Mouse (Mus musculus) kidney, postnatal 0 days (tissue): ENCODE measurements at regions not wholly inside any gene's neighbourhood (a gene's known extent, or its start where the extent isn't known, plus 50 kb on each side); places are given as distances from the start of the nearest gene placed in this dataset.

ENCODE experiments used
- ATAC-seq: fragments of 200-750 bp; cut with Nextera tagmentation; replicated peaks from 2 replicates; pipeline ENCODE4 v1.8.0; 2017; ENCODE audit warnings: low read depth, moderate number of reproducible peaks, moderate TSS enrichment, moderate library complexity; ENCODE audit not compliant: low FRiP score
- DNase-seq: peaks from one replicate; pipeline ENCODE4 v3.0.0-alpha.2; 2016; ENCODE audit warnings: low spot score
- H3K27ac ChIP-seq: fragments of 300-500 bp; sonication (generic); 2 replicates; pipeline ENCODE4 v1.5.1; 2014; ENCODE audit warnings: mild to moderate bottlenecking
- H3K27me3 ChIP-seq: fragments of 300-500 bp; sonication (generic); 2 replicates; pipeline ENCODE4 v1.6.1; 2014; ENCODE audit warnings: low read length, mixed read lengths; ENCODE audit not compliant: insufficient read depth
- H3K36me3 ChIP-seq: fragments of 300-500 bp; sonication (generic); 2 replicates; pipeline ENCODE4 v1.6.1; 2014; ENCODE audit warnings: low read length, mixed read lengths; ENCODE audit not compliant: insufficient read depth
- H3K4me1 ChIP-seq: fragments of 300-500 bp; sonication (generic); replicated peaks from 2 replicates; pipeline ENCODE4 v1.6.1; 2014; ENCODE audit warnings: antibody characterized with exemption, low read length, mixed read lengths; ENCODE audit not compliant: insufficient read depth
- H3K4me2 ChIP-seq: fragments of 300-500 bp; sonication (generic); 2 replicates; pipeline ENCODE4 v1.6.1; 2014; ENCODE audit warnings: mild to moderate bottlenecking, low read length, moderate library complexity, mixed read lengths
- H3K4me3 ChIP-seq: fragments of 300-500 bp; sonication (generic); replicated peaks from 2 replicates; pipeline ENCODE4 v1.5.1; 2014; ENCODE audit warnings: low read depth, low read length
- H3K9ac ChIP-seq: fragments of 300-500 bp; sonication (generic); 2 replicates; pipeline ENCODE4 v1.6.1; 2014; ENCODE audit warnings: low read depth, low read length
- H3K9me3 ChIP-seq: fragments of 300-500 bp; sonication (generic); replicated peaks from 2 replicates; pipeline ENCODE4 v1.6.1; 2016; ENCODE audit warnings: low read length, inconsistent platforms, mixed read lengths
- CTCF ChIP-seq: IDR thresholded peaks from 2 replicates; pipeline ENCODE4 v1.5.1; 2016; ENCODE audit warnings: antibody characterized with exemption, low read depth, mild to moderate bottlenecking, moderate library complexity
- WGBS: fragments of 180-500 bp; shearing (Covaris S2); extraction: QIAGEN DNeasy Blood & Tissue Kit; methylation state at CpG from one replicate; pipeline ENCODE4 v1.1.7; 2014; 5-methylcytosine and 5-hydroxymethylcytosine counted together

- 80% methylated on average over 7 of the region's 7 CpGs for WGBS
- no peak overlapping the region for H3K4me3 ChIP-seq
- no peak overlapping the region for H3K4me2 ChIP-seq
- no peaks in the 10 kb centered on the region for H3K36me3 ChIP-seq
- no peaks in the 10 kb centered on the region for H3K9me3 ChIP-seq
- no peaks in the 10 kb centered on the region for H3K4me1 ChIP-seq
- no peaks in the 10 kb centered on the region for H3K27me3 ChIP-seq
- DNase-seq (no peak), ATAC-seq (no peak)
- H3K9ac ChIP-seq = no peak overlapping the region
- TF ChIP-seq CTCF = peak; percentile 16; the same call in 1 of the 2 replicates
- H3K27ac ChIP-seq = no peak overlapping the region
Measured at GRCm38 (mm10) chr16:12892658-12893305, 216.7 kb upstream of the Ercc4 start.

- Histone ChIP-seq H3K36me3 (no peaks in the 10 kb centered on the region), H3K4me1 (no peaks in the 10 kb centered on the region), H3K4me3 (no peak overlapping the region), H3K9ac (no peak overlapping the region), H3K27ac (no peak overlapping the region), H3K4me2 (no peak overlapping the region), H3K9me3 (no peaks in the 10 kb centered on the region), H3K27me3 (no peaks in the 10 kb centered on the region)
- TF ChIP-seq CTCF = no peak
- DNase-seq (no peak), ATAC-seq (no peak)
- 76% methylated on average over 1 of the region's 1 CpGs for WGBS
Measured at GRCm38 (mm10) chr16:12897267-12897666, 212.2 kb upstream of the Ercc4 start.

GRCm38 (mm10) chr16:12900670-12901069 lies 208.8 kb upstream of the Ercc4 start:
- TF ChIP-seq CTCF = no peak
- DNase-seq (no peak), ATAC-seq (peak; percentile 61; the same call in 1 of the 2 replicates)
- H3K36me3 ChIP-seq = no peaks in the 10 kb centered on the region
- no peaks in the 10 kb centered on the region for H3K9me3 ChIP-seq
- H3K4me1 ChIP-seq = no peaks in the 10 kb centered on the region
- no peak overlapping the region for H3K27ac ChIP-seq
- no peak overlapping the region for H3K4me2 ChIP-seq
- 72% methylated on average over 8 of the region's 8 CpGs for WGBS
- H3K27me3 ChIP-seq = no peaks in the 10 kb centered on the region
- no peak overlapping the region for H3K9ac ChIP-seq
- no peak overlapping the region for H3K4me3 ChIP-seq

GRCm38 (mm10) chr16:12901096-12901995 lies 208.1 kb upstream of the Ercc4 start:
- DNase-seq = no peak

GRCm38 (mm10) chr16:12901996-12902319 lies 207.5 kb upstream of the Ercc4 start:
- TF ChIP-seq CTCF = no peak
- DNase-seq (peak; percentile 62), ATAC-seq (no peak)
- H3K9ac ChIP-seq = no peak overlapping the region
- no peak overlapping the region for H3K27ac ChIP-seq
- no peak overlapping the region for H3K4me3 ChIP-seq
- H3K27me3 ChIP-seq = no peaks in the 10 kb centered on the region
- H3K9me3 ChIP-seq = no peaks in the 10 kb centered on the region
- H3K4me2 ChIP-seq = no peak overlapping the region
- H3K36me3 ChIP-seq = no peaks in the 10 kb centered on the region
- H3K4me1 ChIP-seq = no peaks in the 10 kb centered on the region

More at GRCm38 (mm10) chr16:12901096-12901995, 208.1 kb upstream of the Ercc4 start:
- H3K9me3 ChIP-seq = no peaks in the 10 kb centered on the region
- no peak overlapping the region for H3K4me3 ChIP-seq
- no peak; the same call in 1 of the 2 replicates for ATAC-seq
- no peak overlapping the region for H3K9ac ChIP-seq
- H3K4me2 ChIP-seq = no peak overlapping the region
- 60% methylated on average over 9 of the region's 9 CpGs for WGBS
- TF ChIP-seq CTCF = no peak
- H3K27ac ChIP-seq = 0 out of 2 replicates have a peak overlapping the region, but pooled peaks have one; percentile 19
- no peaks in the 10 kb centered on the region for H3K4me1 ChIP-seq
- H3K27me3 ChIP-seq = no peaks in the 10 kb centered on the region
- H3K36me3 ChIP-seq = no peaks in the 10 kb centered on the region

- no peak for DNase-seq
- no peaks in the 10 kb centered on the region for H3K36me3 ChIP-seq
- no peak overlapping the region for H3K4me2 ChIP-seq
- H3K27ac ChIP-seq = no peak overlapping the region
- H3K4me1 ChIP-seq = no peaks in the 10 kb centered on the region
- no peak for TF ChIP-seq CTCF
- WGBS = 91% methylated on average over 2 of the region's 2 CpGs
- H3K4me3 ChIP-seq = no peak overlapping the region
- no peaks in the 10 kb centered on the region for H3K27me3 ChIP-seq
- ATAC-seq = no peak
- no peaks in the 10 kb centered on the region for H3K9me3 ChIP-seq
- H3K9ac ChIP-seq = no peak overlapping the region
Measured at GRCm38 (mm10) chr16:12903161-12903560, 206.3 kb upstream of the Ercc4 start.
